Mouse (Mus musculus) erythroblast, embryonic 14.5 days (primary cell): ENCODE results near the gene Paip2b.

Experiments
- GATA1 ChIP-seq: IDR thresholded peaks from 2 replicates; pipeline ENCODE4 v1.6.1; 2012; ENCODE audit warnings: low read length, inconsistent platforms, mixed read lengths
- TAL1 ChIP-seq: IDR thresholded peaks from 3 replicates; pipeline ENCODE4 v1.6.1; 2012; ENCODE audit warnings: low read length, inconsistent platforms, mixed read lengths

GRCm38 (mm10) chr6:83762344-83762743 is 69.2 kb downstream of the Paip2b start, which contains the start of gene Ankrd53:
- TF ChIP-seq TAL1: no peak
- TF ChIP-seq GATA1: no peak
